In the genomic region with DNA sequence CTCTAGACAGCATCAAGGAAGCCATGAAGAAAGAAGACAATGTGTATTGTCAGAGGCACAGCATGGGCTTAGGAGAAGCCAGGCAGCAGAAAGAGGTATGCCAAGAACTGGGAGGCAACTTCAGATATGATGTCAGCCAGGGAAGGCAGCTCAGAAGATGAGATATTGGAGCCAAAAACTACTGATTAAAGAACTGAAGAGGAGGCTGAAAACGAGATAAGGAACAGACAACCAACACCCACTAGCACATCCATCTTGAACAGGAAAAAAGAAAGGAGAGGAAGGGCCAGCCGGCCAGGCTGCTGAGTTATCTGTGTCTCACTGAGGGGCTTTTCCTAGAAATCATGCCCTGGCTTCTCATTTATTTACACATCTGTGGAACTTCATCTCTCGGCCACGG, we compare ENCODE assay signal across 28 mouse cellular contexts.
DNase-seq lines count a peak whose midpoint lies in the region; ATAC-seq and TF ChIP-seq lines count a peak whose summit lies in the region.
"Had no signal": no experiment of that assay in that cellular context is flagged by ENCODE, and none has a peak within 500 bp of the region (broad histone marks: within the 10 kb centered on the region; RNA-seq: fewer than 3 reads in every experiment).

No protein-coding gene starts in this region.

- H3K4me3 ChIP-seq in G1E (ENCODE audit: low read depth, low read length): peak overlapping the region; percentile 47; the same call in 1 of the 2 replicates
- no peak overlapping the region for H3K4me3 ChIP-seq in liver, embryonic 11.5 days (ENCODE audit: low read depth, low read length)
- H3K4me3 ChIP-seq in liver, embryonic 16.5 days (ENCODE audit: low read depth, low read length): no peak overlapping the region
- H3K4me3 ChIP-seq in intestine, embryonic 16.5 days (ENCODE audit: low read length): no peak overlapping the region
- no peak overlapping the region for H3K4me3 ChIP-seq in forebrain, embryonic 15.5 days
- H3K4me3 ChIP-seq: embryonic facial prominence, embryonic 13.5 days; hindbrain, embryonic 10.5 days; hindbrain, embryonic 15.5 days; kidney, embryonic 15.5 days; limb, embryonic 10.5 days; limb, embryonic 15.5 days had no signal

- peak overlapping the region; percentile 51 for H3K27ac ChIP-seq in liver, embryonic 11.5 days (ENCODE audit: low read depth, low read length)
- peak overlapping the region; percentile 49 for H3K27ac ChIP-seq in liver, embryonic 16.5 days (ENCODE audit: low read length)
- no peak overlapping the region for H3K27ac ChIP-seq in intestine, embryonic 16.5 days (ENCODE audit: low read length)
- H3K27ac ChIP-seq in forebrain, embryonic 15.5 days (replicated peaks): no peak overlapping the region
- H3K27ac ChIP-seq: embryonic facial prominence, embryonic 13.5 days; hindbrain, embryonic 15.5 days; kidney, embryonic 15.5 days; limb, embryonic 10.5 days; limb, embryonic 15.5 days had no signal

- H3K27me3 ChIP-seq in G1E (ENCODE audit: insufficient read depth, low read length): peaks cover 15% of the 10 kb centered on the region
- H3K27me3 ChIP-seq in liver, embryonic 11.5 days (replicated peaks; ENCODE audit: control insufficient read depth, insufficient read depth, low read length): no peaks in the 10 kb centered on the region
- no peaks in the 10 kb centered on the region for H3K27me3 ChIP-seq in liver, embryonic 16.5 days (ENCODE audit: control insufficient read depth, insufficient read depth, low read depth, low read length)
- no peaks in the 10 kb centered on the region for H3K27me3 ChIP-seq in intestine, embryonic 16.5 days (replicated peaks; ENCODE audit: control insufficient read depth, insufficient read depth, low read length)
- H3K27me3 ChIP-seq in forebrain, embryonic 15.5 days: no peaks in the 10 kb centered on the region
- H3K27me3 ChIP-seq: embryonic facial prominence, embryonic 13.5 days; hindbrain, embryonic 15.5 days; kidney, embryonic 15.5 days; limb, embryonic 15.5 days; Patski had no signal

- TF ChIP-seq CTCF in G1E (IDR thresholded peaks at IDR 0.05; ENCODE audit: low read depth, low read length): no peak

- H3K4me1 ChIP-seq in G1E (ENCODE audit: insufficient read depth, low read depth, low read length): peaks cover 53% of the 10 kb centered on the region
- peaks cover 32% of the 10 kb centered on the region for H3K4me1 ChIP-seq in liver, embryonic 11.5 days (replicated peaks; ENCODE audit: control insufficient read depth, insufficient read depth, low read length)
- H3K4me1 ChIP-seq in liver, embryonic 16.5 days (ENCODE audit: control insufficient read depth, low read depth, low read length): peaks cover 31% of the 10 kb centered on the region
- H3K4me1 ChIP-seq in intestine, embryonic 16.5 days (ENCODE audit: control insufficient read depth, insufficient read depth, low read length): peaks cover 10% of the 10 kb centered on the region; the same call in 1 of the 2 replicates
- H3K4me1 ChIP-seq in forebrain, embryonic 15.5 days: no peaks in the 10 kb centered on the region
- H3K4me1 ChIP-seq: hindbrain, embryonic 15.5 days had no signal

- 0 out of 2 replicates have a peak overlapping the region, but pooled peaks have one; percentile 40 for H3K9ac ChIP-seq in liver, embryonic 11.5 days (ENCODE audit: low read depth, low read length)
- H3K9ac ChIP-seq in liver, embryonic 16.5 days (ENCODE audit: low read depth, low read length): peak overlapping the region; percentile 30
- no peak overlapping the region for H3K9ac ChIP-seq in intestine, embryonic 16.5 days (ENCODE audit: low read depth, low read length)
- no peak overlapping the region for H3K9ac ChIP-seq in forebrain, embryonic 15.5 days (replicated peaks)
- H3K9ac ChIP-seq: embryonic facial prominence, embryonic 13.5 days; hindbrain, embryonic 15.5 days; kidney, embryonic 15.5 days; limb, embryonic 15.5 days had no signal

- peak; percentile 79 for ATAC-seq in G1E (ENCODE audit: extremely low read depth, insufficient number of reproducible peaks, low FRiP score, poor library complexity, severe bottlenecking)
- ATAC-seq in liver, embryonic 11.5 days (replicated peaks; ENCODE audit: low FRiP score): peak; percentile 80
- ATAC-seq in liver, embryonic 16.5 days (ENCODE audit: low read depth): peak; percentile 69
- no peak for ATAC-seq in intestine, embryonic 16.5 days
- ATAC-seq in forebrain, embryonic 15.5 days (replicated peaks): no peak
- ATAC-seq: inflammation-experienced regulatory T-cells, adult 6 months; midbrain, embryonic 16.5 days had no signal

- no peaks in the 10 kb centered on the region for H3K36me3 ChIP-seq in G1E (replicated peaks)
- H3K36me3 ChIP-seq in liver, embryonic 11.5 days (ENCODE audit: control insufficient read depth, insufficient read depth, low read length): no peaks in the 10 kb centered on the region
- no peaks in the 10 kb centered on the region for H3K36me3 ChIP-seq in liver, embryonic 16.5 days (ENCODE audit: control insufficient read depth, insufficient read depth)
- no peaks in the 10 kb centered on the region for H3K36me3 ChIP-seq in intestine, embryonic 16.5 days (ENCODE audit: control insufficient read depth, insufficient read depth, low read length)
- no peaks in the 10 kb centered on the region for H3K36me3 ChIP-seq in forebrain, embryonic 15.5 days
- H3K36me3 ChIP-seq: embryonic facial prominence, embryonic 13.5 days; hindbrain, embryonic 10.5 days; hindbrain, embryonic 15.5 days; kidney, embryonic 15.5 days; limb, embryonic 10.5 days; limb, embryonic 15.5 days had no signal

- no peaks in the 10 kb centered on the region for H3K9me3 ChIP-seq in G1E (replicated peaks)
- H3K9me3 ChIP-seq in liver, embryonic 11.5 days (ENCODE audit: control insufficient read depth, low read length): no peaks in the 10 kb centered on the region
- no peaks in the 10 kb centered on the region for H3K9me3 ChIP-seq in liver, embryonic 16.5 days (replicated peaks; ENCODE audit: control insufficient read depth, low read length)
- H3K9me3 ChIP-seq in intestine, embryonic 16.5 days (ENCODE audit: control insufficient read depth, low read length): no peaks in the 10 kb centered on the region
- H3K9me3 ChIP-seq in forebrain, embryonic 15.5 days: no peaks in the 10 kb centered on the region
- H3K9me3 ChIP-seq: embryonic facial prominence, embryonic 13.5 days; hindbrain, embryonic 10.5 days; hindbrain, embryonic 15.5 days; kidney, embryonic 15.5 days; limb, embryonic 10.5 days; limb, embryonic 15.5 days had no signal

- peak overlapping the region; percentile 52 for H3K4me2 ChIP-seq in liver, embryonic 11.5 days
- peak overlapping the region; percentile 12; the same call in 1 of the 2 replicates for H3K4me2 ChIP-seq in liver, embryonic 16.5 days (ENCODE audit: low read depth, low read length)
- no peak overlapping the region for H3K4me2 ChIP-seq in intestine, embryonic 16.5 days (ENCODE audit: low read depth, low read length)
- no peak overlapping the region for H3K4me2 ChIP-seq in forebrain, embryonic 15.5 days (replicated peaks)
- H3K4me2 ChIP-seq: embryonic facial prominence, embryonic 13.5 days; hindbrain, embryonic 15.5 days; kidney, embryonic 15.5 days; limb, embryonic 15.5 days had no signal

- DNase-seq in G1E (ENCODE audit: low spot score): peak; percentile 25
- peak; percentile 60 for DNase-seq in MEL-GATA-1-ER (ENCODE audit: extremely low read depth, low read depth)
- DNase-seq in liver, embryonic 11.5 days (ENCODE audit: low spot score): no peak
- DNase-seq in lung, adult 18-20 months: no peak
- DNase-seq: adrenal gland, postnatal 25 days; cerebellum, adult 8-10 months; cerebellum, postnatal 36 days; gastrocnemius, postnatal 14 days; heart, postnatal 14 days; kidney, adult 18-20 months; kidney, postnatal 25 days; lung, postnatal 4 days; right cerebral cortex, postnatal 25 days; spleen, adult 18-20 months; thymus, adult 2 months; thymus, postnatal 36 days had no signal

- WGBS in liver, embryonic 11.5 days: 22% methylated on average over 4 of the region's 4 CpGs
- WGBS in liver, embryonic 16.5 days (ENCODE audit: insufficient replicate concordance): 12% methylated on average over 4 of the region's 4 CpGs
- 48% methylated on average over 4 of the region's 4 CpGs for WGBS in intestine, embryonic 16.5 days
- WGBS in forebrain, embryonic 15.5 days: 78% methylated on average over 4 of the region's 4 CpGs

Comparison
In these comparisons a context has a peak if more than half of its experiments do, and no peak if none do; other contexts are left out.
1. ATAC-seq: peak in G1E (single experiment), liver, embryonic 11.5 days (single experiment) and liver, embryonic 16.5 days (single experiment); none in intestine, embryonic 16.5 days (single experiment) and forebrain, embryonic 15.5 days (single experiment).
2. DNase-seq: peak in G1E (single experiment) and MEL-GATA-1-ER (single experiment); none in liver, embryonic 11.5 days (single experiment) and lung, adult 18-20 months (0 of 2).
3. H3K27ac ChIP-seq: peak in liver, embryonic 11.5 days (single experiment) and liver, embryonic 16.5 days (single experiment); none in intestine, embryonic 16.5 days (single experiment) and forebrain, embryonic 15.5 days (single experiment).
4. H3K4me2 ChIP-seq: peak in liver, embryonic 11.5 days (single experiment) and liver, embryonic 16.5 days (single experiment); none in intestine, embryonic 16.5 days (single experiment) and forebrain, embryonic 15.5 days (single experiment).
5. H3K9ac ChIP-seq: peak in liver, embryonic 11.5 days (single experiment) and liver, embryonic 16.5 days (single experiment); none in intestine, embryonic 16.5 days (single experiment) and forebrain, embryonic 15.5 days (single experiment).